Mouse (Mus musculus) layer of hippocampus, postnatal 14 days (tissue): ENCODE data around the gene Cnbd2. TPM values are rescaled to one million over a fixed set of nuclear protein-coding genes. Genes with fewer than 3 reads are reported as not detected.
A peak's percentile ranks its signal among the peaks of the same experiment; 100 is the strongest.

Source experiments
- DNase-seq, 2 experiments: peaks; one replicate each; pipeline ENCODE4 v3.0.0; 2021 to 2022; ENCODE audit warnings: low spot score in 2 of 2, mixed read lengths in 1 of 2
- total RNA-seq, 2 experiments: library from RNA; stranded (reverse); gene quantifications; 2 replicates each; pipeline ENCODE4 v1.2.3; 2021

Gene Cnbd2
- total RNA-seq, 2 experiments from 2014 or later = 4.4 to 6.4 TPM

GRCm38 (mm10) chr2:156310945-156311344 is 1.2 kb upstream of the Cnbd2 start:
- DNase-seq = no peak

- DNase-seq = no peak
Observed at GRCm38 (mm10) chr2:156311441-156311840, 658 bp upstream of the Cnbd2 start.

- peak; percentile 51 to 55 for DNase-seq
Observed at GRCm38 (mm10) chr2:156311841-156312291, 233 bp upstream of the Cnbd2 start.

GRCm38 (mm10) chr2:156313153-156313552 is 1.1 kb downstream of the Cnbd2 start:
- DNase-seq = no peak

- no peak for DNase-seq
Observed at GRCm38 (mm10) chr2:156314811-156315210, 2.7 kb downstream of the Cnbd2 start.

GRCm38 (mm10) chr2:156318491-156318890 is 6.4 kb downstream of the Cnbd2 start:
- DNase-seq = no peak

GRCm38 (mm10) chr2:156321538-156321937 is 9.4 kb downstream of the Cnbd2 start:
- no peak for DNase-seq

GRCm38 (mm10) chr2:156324116-156324588 is 12.1 kb downstream of the Cnbd2 start:
- peak in 1 of 2 experiments; percentile 56 for DNase-seq

- DNase-seq = no peak
Observed at GRCm38 (mm10) chr2:156324681-156325080, 12.6 kb downstream of the Cnbd2 start.

GRCm38 (mm10) chr2:156330681-156331080 is 18.6 kb downstream of the Cnbd2 start:
- DNase-seq = no peak

GRCm38 (mm10) chr2:156331446-156331965 is 19.4 kb downstream of the Cnbd2 start:
- DNase-seq = no peak

- DNase-seq = no peak
Observed at GRCm38 (mm10) chr2:156340078-156340477, 28.0 kb downstream of the Cnbd2 start.

- DNase-seq = peak in 1 of 2 experiments; percentile 13
Observed at GRCm38 (mm10) chr2:156344775-156345532, 32.9 kb downstream of the Cnbd2 start.

- no peak for DNase-seq
Observed at GRCm38 (mm10) chr2:156348812-156349211, 36.7 kb downstream of the Cnbd2 start.

- peak in 1 of 2 experiments; percentile 13 for DNase-seq
Observed at GRCm38 (mm10) chr2:156349286-156349848, 37.3 kb downstream of the Cnbd2 start.

GRCm38 (mm10) chr2:156351243-156351642 is 39.1 kb downstream of the Cnbd2 start:
- DNase-seq = no peak

- DNase-seq = no peak
Observed at GRCm38 (mm10) chr2:156352413-156353165, 40.5 kb downstream of the Cnbd2 start.

- peak in 1 of 2 experiments; percentile 7 for DNase-seq
Observed at GRCm38 (mm10) chr2:156353265-156353692, 41.2 kb downstream of the Cnbd2 start.

- DNase-seq = peak; percentile 32 to 69
Observed at GRCm38 (mm10) chr2:156356031-156356430, 43.9 kb downstream of the Cnbd2 start.

GRCm38 (mm10) chr2:156368465-156368864 is 56.4 kb downstream of the Cnbd2 start:
- no peak for DNase-seq

GRCm38 (mm10) chr2:156370896-156371295 is 58.8 kb downstream of the Cnbd2 start:
- no peak for DNase-seq
